Mouse (Mus musculus) liver, embryonic 14.5 days (tissue): ENCODE data around the gene Fgd3. TPM values are rescaled to one million over a fixed set of nuclear protein-coding genes. Genes with fewer than 3 reads are reported as not detected.

Source experiments
- ATAC-seq: fragments of 200-750 bp; cut with Nextera tagmentation; 2 replicates; pipeline ENCODE4 v1.8.0; 2017; ENCODE audit warnings: moderate number of reproducible peaks, mild to moderate bottlenecking, moderate library complexity; ENCODE audit not compliant: insufficient read depth
- DNase-seq, 3 experiments: peaks; one replicate each; pipeline ENCODE4 v3.0.0-alpha.2; 2012 to 2013; ENCODE audit warnings: low read depth in 3 of 3, low spot score in 3 of 3
- H3K27ac ChIP-seq: fragments of 300-500 bp; sonication (generic); 2 replicates; pipeline ENCODE4 v1.5.1; 2014; ENCODE audit warnings: moderate library complexity, mild to moderate bottlenecking, control low read depth, inconsistent platforms
- H3K27me3 ChIP-seq: fragments of 300-500 bp; sonication (generic); 2 replicates; pipeline ENCODE4 v1.6.1; 2014; ENCODE audit warnings: mild to moderate bottlenecking, low read length, moderate library complexity; ENCODE audit not compliant: control insufficient read depth, insufficient read depth
- H3K36me3 ChIP-seq: fragments of 300-500 bp; sonication (generic); replicated peaks from 2 replicates; pipeline ENCODE4 v1.6.1; 2014; ENCODE audit warnings: low read depth; ENCODE audit not compliant: control insufficient read depth, insufficient read depth
- H3K4me1 ChIP-seq, 2 experiments: fragments of 200-500 bp in 1 of 2; fragments of 300-500 bp in 1 of 2; sonication (generic) in 1 of 2; replicated peaks; 2 replicates each; pipeline ENCODE4 v1.6.1; 2012 to 2014; ENCODE audit warnings: antibody characterized with exemption in 1 of 2, inconsistent platforms in 1 of 2, low read length in 1 of 2; ENCODE audit not compliant: control insufficient read depth in 2 of 2, insufficient read depth in 2 of 2
- H3K4me2 ChIP-seq: fragments of 300-500 bp; sonication (generic); 2 replicates; pipeline ENCODE4 v1.6.1; 2014; ENCODE audit warnings: low read depth, mild to moderate bottlenecking, control low read depth, moderate library complexity
- H3K4me3 ChIP-seq, 2 experiments: fragments of 200-500 bp in 1 of 2; fragments of 300-500 bp in 1 of 2; sonication (generic) in 1 of 2; 2 replicates each; pipeline ENCODE4 v1.5.1; 2012 to 2014; ENCODE audit warnings: low read depth in 2 of 2, low read length in 2 of 2, mild to moderate bottlenecking in 2 of 2, control low read depth in 1 of 2, inconsistent platforms in 1 of 2, moderate library complexity in 1 of 2; ENCODE audit not compliant: insufficient read depth in 1 of 2
- H3K9ac ChIP-seq: fragments of 300-500 bp; sonication (generic); replicated peaks from 2 replicates; pipeline ENCODE4 v1.6.1; 2014; ENCODE audit warnings: mild to moderate bottlenecking, control low read depth, moderate library complexity
- H3K9me3 ChIP-seq: fragments of 300-500 bp; sonication (generic); 2 replicates; pipeline ENCODE4 v1.6.1; 2016; ENCODE audit warnings: low read length, mixed read lengths; ENCODE audit not compliant: control insufficient read depth
- CTCF ChIP-seq: IDR thresholded peaks from 2 replicates; pipeline ENCODE4 v1.5.1; 2016; ENCODE audit warnings: antibody characterized with exemption, low read depth, control low read depth
- EP300 ChIP-seq: IDR thresholded peaks from 2 replicates; pipeline ENCODE4 v1.6.1; 2016; ENCODE audit warnings: antibody characterized with exemption, low read depth
- WGBS: fragments of 180-500 bp; shearing (Covaris S2); extraction: QIAGEN DNeasy Blood & Tissue Kit; methylation state at CpG from one replicate; pipeline ENCODE4 v1.1.7; 2014; ENCODE audit not compliant: insufficient replicate concordance; 5-methylcytosine and 5-hydroxymethylcytosine counted together
- polyA plus RNA-seq, 2 experiments: library from polyadenylated mRNA; depleted of rRNA in 1 of 2; stranded (reverse) in 1 of 2; unstranded in 1 of 2; fragments of >200 nt; fragmentation: Nextera tagmentation in 1 of 2; extraction: Ambion mirVana in 1 of 2; gene quantifications; 2 replicates each; pipeline versions ENCODE4 v1.2.1 to v1.2.3; 2012 to 2014

The Fgd3 gene
- polyA plus RNA-seq, 2 experiments, result 0.11 to 0.64 TPM

DNA sequence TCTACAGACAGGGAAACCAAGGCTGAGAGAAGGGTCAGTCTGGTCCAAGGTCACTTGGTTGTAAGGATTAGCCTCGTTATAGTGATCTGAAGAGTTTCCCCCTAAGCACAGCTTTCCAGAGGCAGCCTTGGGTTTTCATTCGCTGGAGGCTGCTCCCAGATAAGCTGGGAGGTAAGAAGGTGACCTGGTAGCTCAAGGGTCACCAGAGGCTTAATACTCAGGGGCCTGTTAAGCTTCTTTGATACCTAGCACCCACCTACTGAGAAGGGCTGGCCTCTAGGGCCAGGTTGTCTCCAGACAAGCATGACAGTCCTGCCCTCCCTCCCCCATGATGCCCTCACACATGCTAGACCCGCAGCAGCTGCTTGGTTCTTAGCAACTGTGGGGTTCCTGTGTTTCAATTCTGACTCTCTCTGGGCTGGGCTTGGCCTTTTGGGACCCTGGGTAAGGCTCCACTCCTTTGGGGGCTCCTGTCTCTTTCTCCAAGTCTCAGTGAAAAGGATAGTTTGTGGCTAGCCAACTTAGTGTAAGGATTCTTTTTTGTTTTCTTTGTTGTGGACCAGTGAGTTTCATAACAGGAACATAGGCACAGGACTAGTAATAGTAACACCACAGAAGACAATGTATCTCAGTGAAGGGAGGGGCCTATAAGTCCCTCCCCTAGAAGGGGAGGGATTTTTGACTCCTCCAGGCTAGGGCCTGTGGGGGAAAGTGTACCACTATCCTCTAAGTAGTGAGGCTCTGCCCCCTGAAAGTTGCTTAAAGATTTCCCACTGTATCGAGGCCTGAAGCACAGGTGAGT, 69.2 kb downstream of the Fgd3 start:
- DNase-seq, result no peak

DNA sequence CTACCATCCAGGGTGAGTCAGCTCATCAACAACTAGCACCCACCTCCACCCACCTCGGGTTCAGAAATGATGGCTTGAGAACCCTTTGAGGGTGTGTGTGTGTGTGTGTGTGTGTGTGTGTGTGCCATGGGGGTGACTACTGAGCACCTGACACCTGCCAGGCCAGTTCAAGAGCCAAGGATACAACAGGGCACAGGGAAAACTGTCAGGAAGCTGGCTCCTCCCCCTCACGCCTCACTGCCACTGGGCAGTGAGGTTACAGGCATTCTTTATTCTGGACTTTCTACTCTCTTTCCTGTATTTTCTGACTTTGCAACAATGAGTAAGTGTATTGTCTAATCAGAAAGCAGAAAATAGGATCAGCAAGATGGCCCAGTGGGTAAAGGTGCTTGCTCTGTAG, 70.5 kb downstream of the Fgd3 start:
- Histone ChIP-seq H3K4me1 (peaks cover 0 to 7% of the 10 kb centered on the region in 2 experiments; a peak in 2 of 4 replicates), H3K4me3 (no peak overlapping the region), H3K36me3 (no peaks in the 10 kb centered on the region), H3K27ac (no peak overlapping the region), H3K4me2 (no peak overlapping the region), H3K9me3 (no peaks in the 10 kb centered on the region), H3K27me3 (peaks cover 15% of the 10 kb centered on the region), H3K9ac (no peak overlapping the region)
- ATAC-seq (no peak), DNase-seq (no peak)
- TF ChIP-seq EP300, result no peak
- no peak for TF ChIP-seq CTCF
- WGBS, result 46% methylated on average over 2 of the region's 2 CpGs

More for the DNA sequence above, 69.2 kb downstream of the Fgd3 start:
- WGBS, result 36% methylated on average over 4 of the region's 4 CpGs
- Histone ChIP-seq H3K4me2 (no peak overlapping the region), H3K4me3 (no peak overlapping the region), H3K9me3 (no peaks in the 10 kb centered on the region), H3K27ac (no peak overlapping the region), H3K36me3 (no peaks in the 10 kb centered on the region), H3K27me3 (peaks cover 15% of the 10 kb centered on the region), H3K9ac (no peak overlapping the region), H3K4me1 (peaks cover 0 to 7% of the 10 kb centered on the region in 2 experiments; a peak in 2 of 4 replicates)
- no peak for ATAC-seq
- TF ChIP-seq CTCF (no peak), EP300 (no peak)

DNA sequence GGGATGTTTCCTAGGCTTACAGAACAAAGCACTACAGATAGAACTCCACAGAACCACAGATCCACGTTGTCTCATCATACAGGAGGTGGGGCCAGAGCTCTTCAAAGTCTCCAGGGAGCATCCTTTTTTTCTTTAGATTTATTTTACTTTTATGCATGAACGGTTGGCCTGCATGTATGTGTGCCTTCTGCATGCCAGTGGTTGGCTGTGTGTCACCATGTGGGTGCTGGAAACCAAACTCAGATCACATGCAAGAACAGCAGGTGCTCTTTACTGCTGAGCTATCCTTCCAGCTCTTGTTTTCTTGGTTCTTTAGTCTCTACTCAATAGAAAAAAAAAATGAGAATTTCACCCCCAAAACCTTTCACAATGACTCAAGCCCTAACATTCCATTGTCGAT, 71.2 kb downstream of the Fgd3 start:
- WGBS, result 28% methylated on average over 3 of the region's 3 CpGs
- H3K27me3 ChIP-seq, result peaks cover 15% of the 10 kb centered on the region
- H3K4me2 ChIP-seq, result no peak overlapping the region
- H3K9ac ChIP-seq, result no peak overlapping the region
- TF ChIP-seq EP300 (no peak), CTCF (no peak)
- H3K9me3 ChIP-seq, result no peaks in the 10 kb centered on the region
- no peaks in the 10 kb centered on the region for H3K36me3 ChIP-seq
- peaks cover 0 to 9% of the 10 kb centered on the region in 2 experiments; a peak in 3 of 4 replicates for H3K4me1 ChIP-seq
- H3K27ac ChIP-seq, result no peak overlapping the region
- no peak for ATAC-seq
- DNase-seq, result no peak
- no peak overlapping the region for H3K4me3 ChIP-seq

DNA sequence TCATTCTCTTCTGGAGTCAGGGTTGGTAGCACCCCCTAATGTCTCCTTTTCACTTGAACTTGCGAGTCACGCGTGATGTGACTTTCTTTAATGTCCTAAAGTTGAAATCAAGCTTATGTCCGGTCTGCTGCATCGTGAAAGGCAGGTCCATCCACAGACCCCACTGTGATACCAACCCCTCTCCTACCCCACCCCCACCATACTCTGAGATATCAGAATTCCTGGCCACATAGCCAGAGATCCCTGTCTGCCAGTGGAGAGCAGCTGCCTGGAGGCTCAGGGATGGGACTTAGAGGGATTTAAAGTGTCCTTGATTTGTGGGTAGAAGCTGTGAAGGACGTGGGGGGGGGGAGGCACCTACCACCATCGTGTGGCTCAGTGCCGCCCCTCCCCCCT, 71.6 kb downstream of the Fgd3 start, which contains the start of gene Susd3:
Gene Susd3, minus strand, starts transcription at position 240 of the 396 bp plus-strand sequence.
- no peaks in the 10 kb centered on the region for H3K9me3 ChIP-seq
- H3K4me3 ChIP-seq, result peak within 1 kb of the TSS; percentile 22 to 43
- DNase-seq (no peak), ATAC-seq (no peak)
- WGBS, result 25% methylated on average over 7 of the region's 8 CpGs
- H3K4me2 ChIP-seq, result peak within 1 kb of the TSS; percentile 67
- H3K36me3 ChIP-seq, result no peaks in the 10 kb centered on the region
- TF ChIP-seq CTCF (no peak), EP300 (no peak)
- H3K27ac ChIP-seq, result no peak within 1 kb of the TSS
- H3K27me3 ChIP-seq, result peaks cover 15% of the 10 kb centered on the region
- H3K4me1 ChIP-seq, result peaks cover 0 to 13% of the 10 kb centered on the region in 2 experiments; a peak in 3 of 4 replicates
- H3K9ac ChIP-seq, result no peak within 1 kb of the TSS

DNA sequence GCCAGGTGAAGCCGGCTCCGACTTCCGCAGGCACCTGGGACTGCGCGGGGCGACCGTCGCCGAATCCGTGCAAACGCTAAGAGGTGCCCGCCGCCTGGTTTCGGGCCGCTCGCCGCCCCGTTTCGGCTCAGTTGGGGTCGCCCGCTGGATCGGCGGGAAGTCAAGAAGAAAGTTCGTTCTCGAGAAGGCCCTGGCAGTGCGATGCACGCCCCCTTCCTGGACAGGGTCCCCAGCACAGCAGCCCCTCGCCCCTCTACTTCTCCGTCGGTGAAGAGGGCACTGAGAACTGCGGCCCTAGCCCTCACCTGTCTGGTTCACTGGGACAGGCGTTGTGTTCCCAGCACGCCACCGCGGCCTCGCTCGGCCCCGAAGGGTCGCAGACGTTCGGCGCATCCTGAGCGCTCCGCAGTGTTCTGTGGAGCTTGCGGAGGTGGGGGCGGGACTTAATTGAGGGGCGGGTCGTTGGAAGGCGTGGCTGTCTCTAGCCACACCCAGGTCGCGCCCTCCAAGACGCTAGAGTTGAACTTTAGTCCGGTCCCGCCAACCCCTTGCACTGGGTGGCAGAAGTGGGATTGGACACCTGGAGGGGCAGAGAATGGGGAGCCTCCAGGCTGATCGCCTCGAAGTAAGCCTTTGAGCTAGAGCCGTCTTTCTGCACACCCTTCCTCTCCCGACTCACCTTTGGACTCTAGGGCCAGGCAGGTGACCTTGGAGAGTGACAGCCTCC, 72.2 kb downstream of the Fgd3 start:
- ATAC-seq (peak; percentile 59), DNase-seq (peak in 1 of 3 experiments; percentile 32)
- Histone ChIP-seq H3K9me3 (no peaks in the 10 kb centered on the region), H3K4me2 (peak overlapping the region; percentile 67), H3K4me1 (peaks cover 0 to 18% of the 10 kb centered on the region in 2 experiments), H3K27ac (no peak overlapping the region), H3K27me3 (peaks cover 15% of the 10 kb centered on the region), H3K4me3 (peak overlapping the region; percentile 22 to 43), H3K9ac (no peak overlapping the region), H3K36me3 (no peaks in the 10 kb centered on the region)
- WGBS, result 1% methylated on average over 58 of the region's 58 CpGs
- TF ChIP-seq CTCF (no peak), EP300 (no peak)
